Mouse (Mus musculus) T-helper 17 cell (primary cell): Measurements from ENCODE around the gene Hpn.

ENCODE experiments used
- in situ Hi-C, 2 experiments: fragments of 300-600 bp; cut with MboI, MseI; formaldehyde crosslinking; loops; 1 replicate in 1 of 2; 2 replicates in 1 of 2; pipeline ENCODE4 v1.15.1; 2025; ENCODE audit warnings: high pct_unique_total_duplicates in 2 of 2

Gene Hpn

DNA sequence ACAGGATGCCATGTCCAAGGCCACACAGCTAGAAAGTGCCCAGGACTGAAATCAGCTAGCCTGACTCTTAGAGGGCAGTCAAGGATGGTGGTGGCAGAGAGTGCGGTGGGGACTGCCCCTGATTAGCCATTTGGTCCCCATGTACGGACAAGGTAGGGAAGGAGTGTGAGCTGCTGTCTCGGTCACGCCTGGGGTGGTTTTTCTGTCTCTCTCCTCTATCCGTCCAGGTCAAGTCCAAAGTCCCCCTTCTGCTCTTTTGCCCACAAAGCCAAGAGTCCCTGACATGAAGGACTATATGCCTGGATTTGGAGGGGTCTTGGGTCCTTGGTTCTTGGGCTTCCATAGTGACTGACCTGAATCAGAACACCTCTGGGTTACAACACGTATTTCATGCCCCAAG lies 1.3 kb downstream of the Hpn start:
- in situ Hi-C loops, result no loop called here

DNA sequence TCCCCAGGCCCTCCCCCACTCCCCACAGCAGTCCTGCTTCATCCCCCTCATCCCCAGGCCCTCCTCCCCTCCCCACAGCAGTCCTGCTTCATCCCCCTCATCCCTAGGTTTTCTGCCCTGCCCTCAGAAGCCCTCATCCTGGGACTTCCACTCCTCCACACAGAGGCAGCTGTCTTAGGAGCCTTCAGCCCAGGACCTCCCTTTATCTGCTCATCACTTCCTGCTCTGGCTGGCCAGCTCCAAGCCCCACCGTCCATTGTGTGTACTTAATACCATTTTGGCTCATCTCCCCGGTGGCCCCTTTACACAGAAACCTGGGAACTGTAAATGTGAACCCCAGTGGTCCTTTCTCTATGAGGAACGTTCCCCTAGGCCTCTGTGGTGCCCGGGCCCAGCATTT lies 3.1 kb downstream of the Hpn start:
- in situ Hi-C loops, result no loop called here

DNA sequence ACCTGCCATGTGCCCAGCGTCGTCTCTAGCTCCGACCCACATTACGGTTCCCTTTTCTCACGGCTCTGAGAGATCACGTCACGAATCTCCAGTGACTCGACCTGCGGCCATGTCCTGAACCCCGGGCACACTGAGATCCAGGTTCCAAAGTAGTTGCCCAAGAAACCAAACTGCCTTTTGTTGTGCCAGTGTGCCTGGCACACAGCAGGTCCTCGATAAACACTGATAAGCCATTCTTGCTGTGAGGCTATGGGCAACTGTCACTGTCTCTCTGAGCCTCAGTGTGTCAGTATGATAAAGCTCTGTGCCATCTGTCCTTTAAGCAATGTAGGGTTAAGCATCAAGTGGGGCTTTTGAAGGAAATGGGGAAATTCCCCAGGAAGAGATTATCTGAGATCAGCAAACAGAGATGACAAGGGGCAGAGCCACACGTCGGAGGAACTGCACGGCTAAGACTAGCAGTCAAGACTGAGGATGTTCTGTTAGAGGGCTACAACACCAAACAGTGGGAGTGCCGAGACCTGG lies 4.2 kb downstream of the Hpn start:
- in situ Hi-C loops, result no loop called here

DNA sequence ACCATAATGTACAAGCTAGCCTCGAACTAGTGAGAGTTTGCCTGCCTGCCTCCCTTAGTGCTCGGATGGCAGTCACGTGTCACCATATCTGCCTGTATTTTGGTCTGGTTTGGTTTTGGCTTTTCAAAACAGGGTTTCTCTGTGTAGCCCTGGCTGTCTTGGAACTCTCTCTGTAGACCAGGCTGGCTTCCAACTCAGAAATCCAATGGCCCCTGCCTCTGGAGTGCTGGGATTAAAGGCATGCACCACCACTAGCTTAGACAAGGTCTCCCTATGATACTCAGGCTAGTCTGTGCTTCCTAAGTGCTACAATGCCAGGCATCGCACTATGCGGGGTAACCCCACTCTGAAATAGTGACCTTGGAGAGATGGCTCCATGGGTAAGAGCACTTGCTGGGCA lies 5.3 kb downstream of the Hpn start:
- in situ Hi-C loops, result no loop called here

DNA sequence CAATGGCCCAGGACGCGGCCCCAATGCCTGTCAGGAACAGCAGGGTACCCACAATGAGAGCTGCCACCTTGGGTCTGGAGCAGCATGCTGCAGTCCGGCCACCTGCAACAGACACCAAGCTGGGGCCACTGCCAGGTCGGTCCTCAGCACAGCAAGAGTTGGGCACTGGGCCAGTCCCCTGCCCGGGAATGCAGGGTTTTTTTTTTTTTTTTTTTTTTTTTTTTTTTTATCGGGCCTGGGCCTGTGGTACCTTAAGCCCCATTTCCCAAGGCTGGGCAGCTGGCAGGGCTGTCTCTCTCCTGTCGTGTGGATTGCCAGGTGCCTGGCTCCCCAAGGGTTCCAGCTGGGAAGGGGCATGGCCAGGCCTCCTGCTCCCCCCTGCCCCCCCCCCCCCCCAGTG lies 6.0 kb downstream of the Hpn start:
- in situ Hi-C loops, result no loop called here

DNA sequence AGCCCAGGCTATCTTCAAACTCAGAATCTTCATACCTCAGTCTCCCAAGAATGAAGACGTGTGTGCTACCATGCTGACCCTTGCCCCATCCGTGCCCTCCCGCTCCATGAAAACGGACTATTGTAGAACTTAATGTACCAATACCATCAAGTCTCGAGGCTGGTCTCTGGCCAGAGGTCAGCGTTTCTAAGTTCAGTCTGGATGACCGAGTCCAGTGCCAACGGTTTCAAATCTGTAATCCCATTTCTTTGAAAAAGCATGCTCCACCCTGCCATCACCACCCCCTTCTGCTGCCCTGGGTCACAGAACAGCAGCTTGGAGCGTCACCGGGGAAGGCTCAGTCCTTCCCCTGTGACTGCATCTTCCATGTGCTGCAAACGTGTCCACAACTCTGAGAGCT lies 7.3 kb downstream of the Hpn start:
- in situ Hi-C loops, result no loop called here

DNA sequence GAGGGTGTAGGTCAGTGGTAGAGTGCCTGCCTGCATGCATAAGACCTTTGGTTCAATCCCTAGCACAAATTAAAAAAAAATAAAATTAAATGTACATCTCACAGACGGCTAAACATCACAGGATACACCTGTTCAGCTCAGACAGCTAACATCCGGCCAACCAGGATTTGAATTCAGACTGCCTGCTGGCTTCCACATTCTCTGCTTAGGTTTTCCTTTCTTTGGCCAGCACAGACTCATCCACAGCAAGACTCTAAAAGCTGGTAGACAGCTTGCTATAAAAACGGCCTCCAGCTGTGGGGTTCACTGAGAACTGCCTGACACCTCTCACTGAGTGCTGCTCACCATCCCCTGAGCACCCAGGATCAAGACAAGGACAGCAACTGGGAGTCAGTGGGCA lies 8.9 kb downstream of the Hpn start:
- in situ Hi-C loops, result no loop called here

DNA sequence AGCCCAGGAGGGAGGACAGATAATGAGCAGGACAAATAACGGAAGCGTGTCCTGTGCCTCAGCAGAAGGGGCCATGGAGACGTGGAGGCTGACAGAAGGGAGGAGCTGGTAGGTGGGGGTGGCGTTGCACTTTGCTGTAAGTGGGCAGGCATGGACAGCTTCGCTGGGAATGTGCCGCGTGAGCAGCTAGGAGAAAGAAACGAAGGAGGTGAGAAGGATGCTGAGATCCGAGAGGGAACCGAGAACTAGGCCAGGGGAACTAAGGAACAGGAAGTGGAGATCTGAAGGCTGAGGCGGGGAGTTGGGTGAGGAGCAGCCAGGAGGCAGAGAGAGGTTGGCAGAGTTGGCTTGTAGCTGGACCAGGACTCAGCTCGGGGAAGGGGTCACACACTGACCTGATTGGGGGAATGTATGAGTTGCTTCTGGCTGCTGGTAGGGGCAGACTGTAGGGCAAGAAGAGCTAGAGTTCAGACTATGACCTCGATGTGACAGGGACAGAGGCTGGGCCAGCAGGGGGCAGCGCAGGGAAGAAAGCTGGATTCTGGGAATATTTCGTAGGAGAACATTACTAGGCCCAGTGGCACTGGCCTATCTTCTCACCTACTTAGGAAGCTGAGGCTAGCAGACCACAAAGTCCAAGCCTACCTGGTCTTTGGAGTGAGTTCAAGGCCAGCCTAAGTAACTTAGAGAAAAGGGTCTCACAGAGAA lies 9.9 kb downstream of the Hpn start:
- in situ Hi-C loops, result no loop called here

DNA sequence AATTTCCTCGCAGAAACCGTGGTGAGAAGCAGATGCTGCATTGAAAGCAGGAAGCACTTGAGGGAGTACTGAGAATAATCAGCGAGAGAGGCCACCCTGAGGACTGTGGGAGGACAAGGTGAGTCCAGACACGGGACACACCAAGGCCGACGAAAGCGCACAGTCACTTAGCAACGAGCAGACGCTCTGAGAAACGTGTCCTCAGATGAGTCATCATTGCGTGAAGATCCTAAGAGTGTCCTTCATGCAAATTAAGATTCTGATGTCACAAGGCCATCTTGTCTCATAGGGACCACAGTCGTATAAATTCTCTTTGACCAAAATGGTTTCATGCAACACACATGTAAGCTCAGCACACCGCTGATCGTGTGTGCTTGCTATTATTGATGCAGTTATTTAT lies 14.3 kb downstream of the Hpn start:
- in situ Hi-C loops, result no loop called here

DNA sequence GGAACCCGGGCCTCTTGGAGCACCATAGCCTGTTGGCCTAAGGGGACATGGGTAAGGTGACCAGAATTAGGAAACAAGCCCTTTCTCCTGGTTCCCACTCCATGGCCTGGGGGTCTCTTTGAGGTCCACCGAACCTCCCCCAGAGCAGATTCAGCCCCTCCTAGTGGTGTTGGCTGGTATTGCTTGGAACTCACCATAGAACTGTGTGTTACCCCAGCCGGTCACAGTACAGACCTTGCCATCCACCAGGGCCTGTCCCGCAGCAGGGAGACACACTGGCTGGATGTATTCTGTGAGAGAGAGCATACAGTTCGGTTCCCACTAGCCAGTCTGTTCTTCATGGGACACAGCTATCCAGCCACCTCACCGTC lies 15.5 kb downstream of the Hpn start:
- in situ Hi-C loops, result loop anchor here in 1 of 2 experiments (5.0 kb wide), 1 partner anchor 37 kb away; no protein-coding TSS in a partner anchor

DNA sequence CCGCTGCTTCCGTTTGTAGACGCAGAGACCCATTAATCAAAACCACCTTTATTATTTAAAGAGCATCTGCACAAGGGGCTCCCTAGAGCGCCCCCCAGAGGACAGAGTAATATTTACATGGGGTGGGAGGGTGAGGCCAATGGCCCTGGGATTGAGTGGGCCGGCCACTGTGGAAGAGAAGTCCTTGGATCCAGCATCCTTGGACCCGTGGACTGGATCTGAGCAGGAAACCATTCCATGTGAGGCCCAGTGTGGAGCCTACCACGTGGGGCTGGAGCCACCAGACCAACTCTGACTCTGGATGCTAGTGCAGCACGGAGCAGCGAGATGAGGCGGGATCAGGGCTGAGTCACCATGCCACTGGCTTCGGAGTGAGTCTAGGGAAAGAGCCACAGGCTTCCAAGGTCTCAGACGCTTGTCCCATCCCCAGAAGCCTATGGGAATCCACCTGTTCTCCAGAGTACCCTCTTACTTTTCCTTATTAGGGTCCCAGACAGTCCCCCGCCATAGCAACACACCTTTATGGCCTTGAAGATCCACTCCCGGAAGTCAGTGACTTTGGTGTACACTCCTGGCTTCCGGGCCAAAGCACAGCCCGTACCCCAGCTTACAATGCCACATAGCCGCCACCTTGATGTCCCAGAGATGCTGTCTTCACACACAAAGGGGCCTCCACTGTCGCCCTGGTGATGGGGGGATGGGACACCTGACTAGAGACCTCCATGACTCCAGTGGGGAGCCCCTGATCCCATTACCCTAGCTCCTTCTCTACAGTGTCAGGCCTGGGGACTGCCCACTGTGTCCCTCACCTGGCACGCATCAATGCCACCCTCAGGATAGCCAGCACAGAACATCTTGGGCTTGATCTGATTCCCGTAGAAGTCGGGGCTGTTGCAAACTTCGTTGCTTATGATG lies 16.1 kb downstream of the Hpn start:
- in situ Hi-C loops, result loop anchor here in 1 of 2 experiments (5.0 kb wide), 1 partner anchor 37 kb away; no protein-coding TSS in a partner anchor

DNA sequence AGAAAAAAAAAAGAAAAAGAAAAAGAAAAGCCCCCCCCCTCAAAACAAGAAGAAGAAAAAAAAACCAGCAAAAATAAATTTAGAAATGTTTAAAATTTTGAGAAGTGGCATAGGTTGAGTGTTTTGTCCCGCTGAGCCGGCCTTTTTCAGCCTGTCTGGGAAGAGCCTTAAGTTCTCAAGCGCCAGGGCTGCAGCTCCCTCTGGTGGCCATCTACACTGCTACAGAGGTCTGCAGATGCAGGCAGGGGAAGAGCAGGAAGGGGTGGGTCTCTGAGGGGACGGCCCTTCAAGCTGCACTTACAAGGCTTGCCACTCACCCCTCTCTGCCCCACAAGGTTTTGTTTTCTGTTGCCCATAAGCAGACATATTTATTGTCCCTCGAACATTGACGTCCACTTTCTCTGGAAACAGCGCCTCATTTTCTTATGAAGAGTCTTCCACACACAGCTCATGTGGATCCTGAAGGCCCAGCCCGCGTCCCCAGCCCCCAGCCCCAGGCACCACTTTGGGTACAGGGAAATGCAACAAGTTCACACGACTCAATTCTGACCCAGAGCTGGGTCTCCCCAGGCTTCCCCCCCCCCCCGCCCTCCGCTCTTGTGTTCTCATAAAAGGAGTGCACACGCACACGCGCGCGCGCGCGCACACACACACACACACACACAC lies 17.4 kb downstream of the Hpn start:
- in situ Hi-C loops, result loop anchor here in 1 of 2 experiments (5.0 kb wide), 1 partner anchor 35 kb away; no protein-coding TSS in a partner anchor

DNA sequence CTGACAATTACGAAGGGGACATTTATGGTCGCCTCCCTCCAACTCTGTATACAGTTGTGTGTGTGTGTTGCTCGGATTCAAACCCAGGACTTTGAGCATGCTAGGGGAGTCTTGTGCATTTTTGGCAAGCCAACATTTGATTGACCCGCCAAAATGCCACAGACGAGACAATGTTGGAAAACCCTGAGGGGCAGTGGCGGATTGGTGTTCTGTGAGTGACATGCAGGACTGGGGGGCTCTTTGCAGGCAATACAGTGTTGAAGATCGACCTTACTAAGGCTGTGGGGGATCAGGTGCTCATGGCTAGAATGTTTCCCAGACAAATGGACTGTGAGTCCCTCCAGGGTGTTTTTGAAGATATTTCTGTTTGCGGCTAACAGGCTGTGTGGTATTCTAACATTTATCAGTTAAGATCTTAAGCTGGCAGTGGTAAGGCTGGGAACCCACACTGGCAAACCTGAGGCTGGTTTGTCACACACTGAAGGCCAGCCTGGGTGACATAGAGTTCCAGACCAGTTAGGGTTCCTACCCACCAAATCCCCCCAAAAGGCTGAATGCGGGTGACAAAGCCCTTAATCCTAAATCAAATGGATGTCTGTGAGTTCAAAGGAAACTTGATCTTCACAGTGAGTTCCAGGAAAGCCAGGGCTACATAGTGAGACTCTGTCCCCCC lies 18.1 kb downstream of the Hpn start:
- in situ Hi-C loops, result loop anchor here in 1 of 2 experiments (5.0 kb wide), 1 partner anchor 35 kb away; no protein-coding TSS in a partner anchor

DNA sequence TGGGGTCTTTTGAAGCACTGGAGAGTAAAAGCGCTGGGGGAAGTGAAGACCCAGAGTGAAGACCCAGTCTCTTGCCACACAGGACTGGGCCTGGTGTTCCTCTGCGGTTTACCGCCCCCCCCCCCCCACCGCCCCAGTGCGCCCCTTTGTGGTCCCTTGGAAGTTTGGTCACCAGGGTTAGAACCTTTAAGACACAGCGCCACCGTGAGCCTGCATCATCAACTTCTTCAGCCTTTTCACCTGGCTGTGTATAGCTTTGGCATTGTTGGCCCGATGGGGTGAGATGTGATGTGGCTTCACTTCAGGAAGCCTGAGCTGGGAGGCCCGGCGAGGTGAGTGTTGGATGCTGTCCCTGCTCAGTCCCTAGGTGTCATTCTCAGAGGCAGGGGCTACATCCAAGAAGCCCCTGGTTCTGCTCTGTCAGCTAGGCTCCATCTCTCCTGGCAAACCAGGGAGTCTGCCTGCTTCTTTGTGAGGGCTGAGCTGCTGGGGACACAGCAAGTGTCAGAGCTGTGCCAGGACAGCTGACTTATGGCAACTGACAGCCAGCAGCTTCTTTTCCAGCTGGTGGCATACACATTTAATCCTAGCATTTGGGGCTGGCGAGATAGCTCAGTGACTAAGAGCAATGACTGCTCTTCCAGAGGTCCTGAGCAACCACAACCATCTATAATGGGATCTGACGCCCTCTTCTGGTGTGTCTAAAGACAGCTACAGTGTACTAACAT lies 20.2 kb downstream of the Hpn start:
- in situ Hi-C loops, result loop anchor here in 1 of 2 experiments (5.0 kb wide), 1 partner anchor 33 kb away; no protein-coding TSS in a partner anchor

DNA sequence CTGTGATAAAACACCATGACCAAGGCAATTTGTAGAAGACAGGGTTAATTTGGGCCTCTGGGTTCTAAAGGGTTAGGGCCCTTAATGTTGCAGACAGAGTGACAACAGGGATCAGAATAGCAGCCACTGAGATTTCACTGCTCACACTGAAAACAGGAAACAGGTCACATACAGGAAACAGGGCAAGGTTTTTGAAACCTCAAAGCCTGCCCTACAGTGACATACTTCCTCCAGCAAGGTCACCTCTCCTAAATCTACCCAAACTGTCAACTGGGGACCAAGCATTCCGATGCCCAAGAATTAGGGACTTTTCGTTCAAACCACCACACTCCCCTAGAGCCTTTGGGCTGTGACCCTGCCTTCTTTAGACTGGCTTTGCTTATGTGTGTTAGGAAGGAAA lies 25.4 kb downstream of the Hpn start:
- in situ Hi-C loops, result no loop called here

DNA sequence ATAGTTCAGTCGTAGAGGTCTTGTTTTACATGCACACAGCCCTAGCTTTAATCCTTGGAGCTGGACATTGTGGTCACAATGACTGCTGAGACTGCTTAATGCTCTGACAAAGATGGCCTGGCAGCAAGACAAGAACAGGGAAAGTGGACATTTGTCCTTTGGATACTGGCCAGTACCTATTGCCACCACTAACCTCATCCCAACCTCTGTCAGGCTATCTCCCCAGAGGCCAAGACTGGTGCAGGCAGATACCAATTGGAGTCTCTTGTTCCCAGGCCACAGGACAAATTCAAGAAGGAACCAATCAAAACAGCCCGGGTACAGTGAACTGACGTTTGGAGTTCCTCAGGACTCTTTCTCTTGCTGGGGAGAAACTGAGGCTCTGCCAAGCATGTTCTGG lies 26.9 kb downstream of the Hpn start:
- in situ Hi-C loops, result no loop called here

DNA sequence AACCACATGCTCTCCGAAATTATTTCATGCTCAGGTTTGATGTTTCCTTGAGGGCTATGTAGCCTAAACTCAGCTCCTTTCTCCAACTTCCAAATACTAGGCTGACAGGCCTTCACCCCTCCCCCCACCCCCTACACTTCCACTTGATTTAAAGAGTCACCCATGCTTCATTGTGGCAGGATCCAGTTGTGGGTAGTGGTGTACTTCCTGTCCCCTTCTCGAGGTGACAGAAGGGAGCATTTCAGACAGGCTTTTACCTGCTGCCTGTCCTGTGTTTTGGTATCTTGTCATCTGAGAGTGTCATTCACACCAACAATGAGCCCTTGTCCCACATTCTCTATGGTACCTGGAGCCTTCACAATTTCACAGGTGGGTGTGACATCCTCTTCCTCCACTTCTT lies 27.8 kb downstream of the Hpn start:
- in situ Hi-C loops, result no loop called here

DNA sequence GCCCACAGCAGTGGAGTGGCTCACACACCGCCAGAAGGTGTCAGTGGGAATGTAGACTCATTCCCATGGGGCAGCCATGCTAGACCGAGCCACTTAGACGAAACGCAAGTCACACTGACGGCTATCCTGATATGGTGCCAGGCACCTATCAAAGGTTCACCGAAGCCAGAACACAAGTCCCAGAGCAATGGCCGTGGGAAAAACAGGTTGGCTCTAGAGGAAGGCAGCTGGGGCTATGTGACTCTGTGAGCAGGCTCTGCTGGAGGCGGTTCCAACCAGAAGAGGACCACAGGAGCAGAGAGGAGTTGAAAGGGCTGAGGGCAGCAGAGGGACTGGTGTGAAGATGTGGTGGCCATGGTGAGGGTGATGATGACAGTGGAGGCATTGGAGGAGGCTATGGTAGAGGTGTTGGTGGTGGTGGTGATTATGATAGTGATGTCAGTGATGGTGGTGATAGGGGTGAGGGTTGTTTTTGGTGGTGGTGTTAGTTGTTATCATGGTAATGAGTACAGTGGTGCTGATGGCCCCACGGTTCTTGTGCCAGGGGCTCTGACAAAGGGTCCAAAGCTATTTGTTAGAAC lies 28.8 kb downstream of the Hpn start:
- in situ Hi-C loops, result no loop called here

DNA sequence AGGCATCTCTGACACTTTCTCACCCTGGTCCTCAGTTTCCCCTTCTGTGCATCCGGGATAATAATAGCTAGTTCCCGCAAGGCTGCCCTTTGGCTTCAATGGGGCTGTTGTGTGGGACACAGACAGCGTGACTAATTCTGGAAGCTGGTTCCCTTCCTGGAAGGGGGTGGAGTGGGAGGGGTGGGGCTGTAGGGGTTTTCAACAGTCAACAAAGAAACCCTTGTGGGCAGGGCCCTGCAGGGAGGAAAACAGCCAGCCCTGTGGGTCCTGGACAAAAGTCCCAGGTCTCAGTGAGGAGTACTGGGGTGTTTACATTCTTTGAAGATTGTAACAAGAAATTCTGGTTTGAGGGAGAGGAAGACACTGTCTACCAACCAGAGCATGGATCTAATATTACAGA lies 29.9 kb downstream of the Hpn start:
- in situ Hi-C loops, result no loop called here

DNA sequence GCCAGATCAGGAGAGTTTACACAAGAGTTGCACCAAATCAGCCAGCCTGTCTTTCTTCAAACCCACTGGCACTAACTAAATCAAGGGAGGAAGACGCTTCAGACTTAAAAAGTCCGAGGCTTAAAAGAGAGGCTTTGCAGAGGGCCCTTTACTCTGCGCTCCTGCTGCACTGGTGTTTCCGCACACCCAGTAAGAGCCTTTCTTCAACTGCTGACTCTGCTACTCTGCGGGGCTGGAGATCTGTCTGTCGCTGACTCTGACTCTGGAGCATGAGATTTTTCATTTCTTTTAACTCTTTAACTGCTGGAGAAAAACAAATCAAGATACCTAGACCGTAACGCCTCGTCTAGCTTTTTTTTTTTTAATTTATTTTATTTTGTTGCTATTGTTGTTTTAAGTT lies 30.9 kb downstream of the Hpn start:
- in situ Hi-C loops, result no loop called here
